Mouse (Mus musculus) inflammation-experienced regulatory T-cells, adult 6 months (primary cell): ENCODE measurements around the gene Snrpf. TPM values are rescaled to one million over a fixed set of nuclear protein-coding genes. Genes with fewer than 3 reads are reported as not detected.

Experiments used
- polyA plus RNA-seq, 3 experiments: library from polyadenylated mRNA; unstranded; fragments of 100-300 nt; shearing (Covaris generic); gene quantifications; one replicate each; pipeline ENCODE4 v1.2.1; 2017

Snrpf gene
- polyA plus RNA-seq, 3 experiments from 2014 or later = 55.6 to 90.0 (median 74.2) TPM

Other genes with a start within 250 kb of the Snrpf start
- 100 to 1,000 TPM; 139 to 219 (median 185) TPM for gene Lta4h, start 136.3 kb downstream of the Snrpf start, polyA plus RNA-seq
- 1 to 10 TPM in 2 of 3 experiments, not detected in 1; 1.2 to 2.7 TPM for gene Hal, start 100.9 kb downstream of the Snrpf start, polyA plus RNA-seq
- 1 to 10 TPM in 2 of 3 experiments, under 1 TPM in 1; 0.68 to 1.4 (median 1.1) TPM for gene Amdhd1, start 49.7 kb downstream of the Snrpf start, polyA plus RNA-seq
- gene Ccdc38, start 49.1 kb downstream of the Snrpf start, polyA plus RNA-seq = 1 to 10 TPM; 3.2 to 6.6 (median 3.3) TPM
- 1 to 10 TPM in 1 of 3 experiments, under 1 TPM in 1, not detected in 1; 0.15 to 2.1 TPM for gene Ntn4, start 51.0 kb upstream of the Snrpf start, polyA plus RNA-seq
- gene Usp44, start 241.8 kb upstream of the Snrpf start, polyA plus RNA-seq = under 1 TPM; 0.24 to 0.65 (median 0.31) TPM